Mouse (Mus musculus) mouse trophoblast stem cell (cell line): ENCODE results near the gene Tnk1.

Experiments used
- in situ Hi-C, 2 experiments: fragments of 300-500 bp; cut with MseI, MboI; formaldehyde crosslinking; loops; 2 replicates in 1 of 2; 3 replicates in 1 of 2; pipeline ENCODE4 v1.15.1; 2025

The Tnk1 gene

DNA sequence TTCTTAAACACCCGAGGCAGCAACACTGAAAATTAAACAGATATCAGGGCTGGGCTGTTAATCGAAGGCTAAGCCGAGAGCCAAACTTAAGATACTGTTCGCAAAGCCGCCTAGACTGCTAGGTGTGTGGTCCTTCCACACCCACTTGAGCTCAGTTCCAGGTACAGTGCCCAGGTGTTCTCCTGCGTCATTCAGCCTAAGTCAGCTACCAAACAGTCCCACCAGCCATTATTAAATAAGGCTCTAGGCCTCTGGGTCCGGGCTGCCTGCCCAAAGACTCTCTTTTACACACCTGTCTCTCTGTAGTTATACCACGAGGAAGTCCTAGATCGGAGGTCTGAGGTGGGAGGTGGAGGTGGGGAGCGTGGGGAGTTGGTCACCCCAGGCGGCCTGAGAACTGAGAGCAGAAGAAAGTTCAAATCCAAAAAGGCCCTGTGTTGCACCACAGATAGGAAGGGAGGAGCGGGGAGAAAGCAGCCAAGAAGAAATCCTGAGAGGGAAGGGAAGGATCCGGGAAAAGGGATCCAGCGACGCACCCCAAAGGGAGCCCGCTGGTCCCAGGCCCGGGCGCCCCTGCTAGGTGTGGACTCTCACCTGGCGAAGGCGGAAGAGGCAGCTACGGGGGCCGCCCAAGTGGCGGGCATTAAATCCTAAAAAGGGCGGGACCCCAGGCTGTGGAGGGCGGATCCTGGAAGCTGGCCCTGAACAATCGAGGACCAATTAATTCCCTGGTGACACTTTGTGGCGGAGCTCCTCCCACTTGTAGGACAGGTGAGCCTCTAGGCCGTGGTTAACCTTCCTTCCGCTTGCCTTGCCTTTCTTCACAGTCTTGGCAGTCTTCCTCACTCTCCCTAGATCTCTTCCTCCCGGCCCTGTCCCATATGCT is at the start of gene Tnk1:
Tnk1 (minus strand) TSS at position 618 of the 886 bp plus-strand sequence.
- in situ Hi-C loops: no loop called here

DNA sequence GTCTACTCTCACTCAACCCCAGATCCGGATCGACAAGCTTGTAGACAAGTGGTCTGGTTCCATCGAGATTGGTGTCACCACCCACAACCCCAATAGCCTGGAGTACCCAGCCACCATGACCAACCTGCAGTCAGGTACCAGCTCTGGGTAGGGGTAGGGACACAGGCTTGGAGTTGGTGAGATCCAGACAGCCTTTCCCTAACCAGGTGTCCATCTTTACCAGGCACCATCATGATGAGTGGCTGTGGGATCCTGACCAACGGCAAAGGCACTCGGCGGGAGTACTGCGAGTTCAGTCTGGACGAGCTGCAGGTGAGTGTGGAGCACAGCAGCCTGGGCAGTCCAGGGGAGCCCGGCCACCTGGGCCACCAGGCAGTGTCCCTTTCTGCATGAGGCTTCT is 45.8 kb upstream of the Tnk1 start:
- in situ Hi-C loops: no loop called here

DNA sequence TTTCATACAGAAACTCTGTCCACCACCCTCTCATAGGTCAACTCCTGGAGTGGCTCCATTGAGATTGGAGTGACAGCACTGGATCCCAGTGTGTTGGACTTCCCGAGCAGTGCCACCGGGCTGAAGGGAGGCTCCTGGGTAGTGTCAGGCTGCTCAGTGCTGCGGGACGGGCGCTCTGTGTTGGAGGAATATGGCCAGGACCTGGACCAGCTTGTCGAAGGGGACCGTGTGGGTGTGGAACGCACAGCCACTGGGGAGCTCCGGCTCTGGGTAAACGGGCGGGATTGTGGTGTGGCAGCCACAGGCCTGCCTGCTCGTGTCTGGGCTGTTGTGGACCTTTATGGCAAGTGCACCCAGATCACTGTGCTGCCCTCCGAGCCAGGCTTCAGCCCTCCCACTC is 44.4 kb upstream of the Tnk1 start:
- in situ Hi-C loops: no loop called here

DNA sequence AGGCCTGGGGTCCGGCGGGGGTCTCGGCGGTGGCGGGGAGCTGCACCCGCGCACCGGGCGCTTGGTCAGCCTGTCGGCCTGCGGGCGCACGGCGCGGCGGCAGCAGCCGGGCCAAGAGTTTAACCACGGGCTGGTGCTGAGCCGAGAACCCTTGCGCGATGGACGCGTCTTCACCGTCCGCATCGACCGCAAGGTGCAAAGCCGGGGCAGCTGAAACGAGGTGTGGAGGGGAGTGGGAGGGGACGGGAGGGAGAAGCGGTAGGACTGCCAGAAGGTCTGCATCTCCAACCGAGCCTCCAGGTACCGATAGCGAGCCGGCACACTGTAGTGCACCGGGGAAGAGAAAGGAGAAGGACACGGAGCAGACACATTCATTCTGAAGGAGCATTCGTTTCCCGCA is 43.5 kb upstream of the Tnk1 start:
- in situ Hi-C loops: no loop called here

DNA sequence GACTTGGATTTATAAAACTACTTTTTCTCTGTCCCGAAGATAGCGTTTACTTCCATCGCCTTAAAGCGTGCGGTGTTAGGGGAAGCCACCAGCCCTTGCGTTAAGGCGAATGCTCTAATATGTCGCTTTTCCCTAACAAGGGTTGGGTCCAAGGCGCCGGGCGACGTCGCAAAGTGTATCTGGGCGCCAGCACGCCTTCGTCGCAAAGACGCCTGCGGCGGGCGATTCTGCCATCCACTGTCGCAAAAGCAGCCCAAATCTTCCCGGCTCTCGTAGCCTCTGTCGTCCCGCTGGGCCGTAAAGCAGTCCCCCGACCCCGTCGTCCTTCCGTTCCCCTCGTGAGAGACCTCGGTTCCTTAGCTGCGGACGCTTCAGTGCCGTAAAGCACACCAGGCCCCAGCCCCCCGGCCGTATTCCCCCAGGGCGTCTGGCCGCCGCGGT is 42.9 kb upstream of the Tnk1 start:
- in situ Hi-C loops: no loop called here

DNA sequence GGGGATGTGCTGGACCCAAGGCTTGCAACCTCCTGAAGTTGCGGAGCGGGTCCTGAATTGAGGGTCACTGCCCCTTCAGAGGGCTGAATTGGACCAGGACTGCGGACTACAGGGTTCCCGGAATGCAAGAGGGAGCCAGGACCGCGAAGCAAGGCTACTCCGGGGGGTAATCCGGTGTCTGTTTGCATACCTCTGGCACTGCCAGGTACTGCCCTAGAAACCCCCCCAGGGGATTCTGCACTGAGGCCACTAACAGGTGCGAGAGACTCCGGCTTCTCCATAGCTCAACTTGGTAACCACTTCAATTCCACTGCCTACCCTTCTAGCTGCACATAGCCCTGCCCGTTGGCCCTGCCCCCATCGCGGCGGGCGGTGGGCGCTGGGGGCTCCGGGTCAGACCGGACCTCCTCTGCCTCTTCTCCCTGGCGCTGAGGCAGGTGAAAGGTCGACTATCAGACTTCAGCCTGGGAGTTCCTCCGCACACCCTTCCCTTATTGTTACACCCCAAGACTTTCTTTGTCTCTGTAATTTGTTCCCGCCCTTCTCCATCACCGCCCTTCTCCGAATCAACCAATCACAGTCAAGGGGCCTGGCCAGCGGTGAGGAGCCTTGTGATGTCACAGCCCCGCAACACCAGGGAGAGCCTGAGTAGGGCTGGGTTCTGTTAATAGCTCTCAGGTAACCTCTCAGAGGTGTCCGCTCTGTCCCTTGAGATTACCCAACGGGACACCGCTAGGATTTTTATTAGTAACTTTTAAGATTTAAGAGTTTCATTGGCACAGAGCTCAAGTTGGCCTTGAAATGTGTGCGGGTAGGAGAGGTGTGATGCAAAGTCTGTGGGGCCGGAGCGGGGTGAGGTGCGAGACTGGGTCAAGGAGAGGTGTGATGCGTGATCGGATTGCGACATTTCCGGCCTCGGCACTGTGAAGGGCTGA is 42.2 kb upstream of the Tnk1 start, which contains the start of the genes 2810408A11Rik and Neurl4:
2810408A11Rik (minus strand) TSS at position 517 of the 935 bp plus-strand sequence.
Neurl4 (plus strand) TSS at position 602 of the 935 bp plus-strand sequence.
- in situ Hi-C loops: no loop called here

DNA sequence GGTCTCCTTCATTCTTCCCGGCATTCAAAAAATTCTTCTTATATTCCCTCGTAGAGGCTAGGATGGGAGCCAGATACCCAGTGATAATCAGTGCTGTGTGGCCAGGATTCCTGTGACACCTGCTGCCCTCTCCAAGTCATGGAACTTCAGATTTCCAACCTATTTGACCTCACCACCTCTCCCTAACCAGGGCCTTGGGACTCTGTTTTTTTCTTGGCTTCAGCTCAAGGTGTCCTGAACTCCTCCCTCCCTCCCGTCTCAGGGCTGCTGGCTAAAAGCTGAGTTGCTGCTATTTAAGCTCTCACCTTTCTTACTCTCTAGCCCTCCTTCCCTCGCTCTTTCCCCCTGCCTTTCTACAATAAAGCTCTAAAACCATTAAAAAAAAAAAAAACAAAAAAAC is 41.3 kb upstream of the Tnk1 start:
- in situ Hi-C loops: no loop called here

DNA sequence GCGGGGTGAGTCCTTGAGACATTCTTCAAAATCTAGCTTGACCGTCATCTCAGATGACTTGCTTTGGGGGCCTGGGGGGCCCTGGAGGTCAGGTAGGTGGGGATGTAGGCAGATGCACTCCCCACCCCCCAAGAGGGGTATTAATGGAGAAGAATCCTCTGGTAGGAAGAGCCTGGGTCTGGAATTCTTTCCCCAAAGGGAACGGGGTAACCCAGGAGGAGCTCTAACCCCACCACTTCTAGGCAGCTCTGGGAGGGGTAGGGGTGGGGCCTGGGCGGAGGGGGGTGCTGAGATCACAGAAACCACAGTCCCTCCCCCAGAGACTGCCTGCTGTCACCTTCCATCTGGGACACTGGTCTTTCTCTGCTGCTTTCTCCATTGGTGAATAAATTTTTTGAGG is 36.8 kb upstream of the Tnk1 start, which contains the start of gene Acap1:
Acap1 (minus strand) TSS at position 249 of the 400 bp plus-strand sequence.
- in situ Hi-C loops: no loop called here

DNA sequence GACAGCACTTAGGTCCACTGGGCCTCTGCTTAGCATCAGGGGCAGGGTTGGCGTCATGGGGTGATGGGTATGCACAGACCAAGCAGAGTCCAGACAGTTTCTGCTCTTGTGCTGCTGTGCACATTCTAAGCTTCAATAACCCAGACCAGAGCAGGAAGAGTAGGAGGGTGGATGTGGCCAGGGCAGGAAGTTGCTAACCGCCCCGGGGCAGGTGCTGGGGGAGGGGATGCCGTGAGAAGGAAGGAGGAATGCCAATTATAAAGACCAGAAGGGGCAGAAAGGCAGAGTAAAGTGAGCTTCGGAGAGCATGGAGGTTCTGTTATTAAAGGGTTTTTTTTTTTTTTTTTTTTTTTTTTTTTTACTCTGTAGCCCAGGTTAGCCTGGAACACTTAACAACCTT is 36.1 kb upstream of the Tnk1 start:
- in situ Hi-C loops: no loop called here

DNA sequence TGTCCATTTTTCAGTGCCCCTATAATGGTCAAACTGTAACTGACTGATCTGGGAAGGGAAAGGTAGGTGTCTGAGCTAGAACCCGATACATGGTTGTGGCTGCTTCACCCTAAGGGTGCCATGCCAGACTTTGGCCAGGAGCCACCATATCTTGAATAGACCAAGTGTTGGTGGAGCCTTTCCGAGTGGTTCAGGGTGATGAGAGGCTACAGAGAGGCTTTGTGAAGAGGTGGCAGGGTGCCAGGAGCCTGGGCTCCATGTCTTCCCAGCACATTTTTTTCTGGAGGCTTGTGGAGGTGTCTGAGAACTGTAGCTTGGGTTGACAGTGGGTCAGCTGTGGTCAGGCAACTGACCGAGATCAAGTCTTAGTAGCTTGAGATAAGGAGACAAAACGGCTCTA is 33.0 kb upstream of the Tnk1 start:
- in situ Hi-C loops: no loop called here

DNA sequence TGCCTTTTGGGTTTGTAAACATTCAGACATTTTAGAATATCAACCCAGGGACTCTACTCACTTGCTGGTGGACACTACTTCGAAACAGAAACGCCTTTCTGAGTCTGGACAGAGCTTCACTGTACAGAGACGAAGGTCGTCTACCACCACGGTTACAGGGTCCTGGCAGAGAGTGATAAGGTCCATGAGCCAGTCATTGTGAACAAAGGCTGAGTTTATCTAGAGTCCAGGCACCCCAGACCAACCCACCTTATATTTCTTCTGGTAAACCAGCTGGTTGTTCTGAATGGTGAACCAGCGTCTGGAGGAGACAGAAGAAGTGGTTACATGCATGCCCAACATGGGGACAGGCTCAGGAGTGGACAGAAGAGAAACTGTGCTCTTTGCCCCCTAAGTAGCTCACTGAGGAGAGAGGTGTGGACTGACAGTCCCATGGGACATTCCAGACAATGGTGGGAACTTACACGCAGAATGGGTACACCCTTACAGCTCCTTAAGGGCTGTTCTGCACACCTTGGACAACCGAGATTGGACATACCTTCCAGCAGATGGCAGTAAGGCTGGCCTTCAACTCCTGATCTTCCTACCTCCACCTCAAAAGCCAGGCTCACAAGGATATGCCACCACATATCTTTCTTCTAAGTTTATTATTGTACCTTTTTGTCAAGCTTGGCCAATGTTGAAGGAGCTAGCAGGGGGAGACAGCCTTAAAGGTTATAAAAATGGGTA is 28.5 kb upstream of the Tnk1 start:
- in situ Hi-C loops: no loop called here

DNA sequence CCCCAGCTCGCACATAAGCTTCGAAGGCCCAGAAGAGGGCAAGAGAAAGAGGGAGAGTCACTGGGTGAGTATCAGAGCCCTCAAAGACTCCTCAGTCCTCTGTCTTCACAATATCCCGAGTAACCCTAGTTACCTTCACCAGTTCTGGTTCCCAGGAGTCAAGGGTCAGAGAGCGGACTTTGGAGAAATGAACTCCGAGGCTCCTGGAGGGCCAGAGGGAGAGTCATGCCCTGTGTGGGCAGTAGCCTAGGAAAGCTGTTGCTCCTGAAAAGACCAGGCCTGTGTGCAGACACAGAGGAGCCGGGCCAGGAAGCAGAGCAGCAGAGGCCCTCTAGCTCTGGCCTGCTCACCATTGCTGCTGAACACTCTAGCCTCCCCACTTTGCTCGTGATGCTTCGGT is 26.1 kb upstream of the Tnk1 start:
- in situ Hi-C loops: no loop called here

DNA sequence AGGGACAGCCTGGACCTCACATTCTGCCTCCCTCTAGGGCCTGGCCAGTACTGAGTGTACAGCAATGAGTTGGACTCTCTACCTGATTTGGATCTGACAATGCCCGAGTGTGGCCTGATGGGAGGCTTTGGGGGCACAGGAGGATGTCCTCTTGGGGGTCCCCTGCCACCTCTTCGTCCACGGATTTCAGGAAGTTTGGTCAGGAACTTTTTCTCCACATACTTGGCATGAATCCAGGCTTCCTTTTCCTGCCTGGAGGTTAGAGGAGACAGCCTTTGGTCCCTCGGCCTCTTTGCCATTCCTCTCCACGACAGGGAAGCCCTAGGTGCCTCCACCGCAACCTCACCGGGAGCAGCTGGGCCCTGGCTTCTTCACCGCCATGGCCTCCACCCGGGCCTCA is 25.7 kb upstream of the Tnk1 start:
- in situ Hi-C loops: no loop called here

DNA sequence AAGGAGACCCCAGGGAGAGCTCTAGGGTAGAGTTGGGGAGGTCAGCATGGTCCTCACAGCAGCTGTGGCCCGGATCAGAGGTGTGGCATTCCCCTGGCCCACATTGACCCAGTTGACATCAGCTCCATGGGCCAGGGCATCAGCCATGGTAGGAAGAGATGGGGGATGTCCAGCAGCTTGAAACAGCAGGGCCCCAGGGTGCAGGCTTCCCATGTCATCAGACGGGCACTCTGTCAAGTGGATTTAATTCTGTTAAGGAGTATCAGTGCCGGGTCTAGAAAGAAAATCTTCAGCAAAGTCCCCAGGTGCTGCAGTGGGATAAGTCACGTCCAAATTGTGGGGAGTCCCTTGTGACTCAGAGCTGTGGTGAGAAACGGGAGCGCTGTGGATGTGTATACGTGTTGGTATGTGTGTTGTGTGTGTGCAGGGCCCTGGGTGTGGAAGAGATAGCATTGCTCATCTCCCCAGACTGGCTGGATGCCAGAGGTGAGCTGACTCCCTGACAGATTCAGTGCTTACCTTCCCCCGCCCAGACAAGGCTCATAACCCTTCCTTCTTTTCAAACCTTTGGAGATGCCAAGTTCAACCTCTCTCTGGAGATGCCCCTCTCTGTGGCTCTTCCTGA is 25.1 kb upstream of the Tnk1 start:
- in situ Hi-C loops: no loop called here

DNA sequence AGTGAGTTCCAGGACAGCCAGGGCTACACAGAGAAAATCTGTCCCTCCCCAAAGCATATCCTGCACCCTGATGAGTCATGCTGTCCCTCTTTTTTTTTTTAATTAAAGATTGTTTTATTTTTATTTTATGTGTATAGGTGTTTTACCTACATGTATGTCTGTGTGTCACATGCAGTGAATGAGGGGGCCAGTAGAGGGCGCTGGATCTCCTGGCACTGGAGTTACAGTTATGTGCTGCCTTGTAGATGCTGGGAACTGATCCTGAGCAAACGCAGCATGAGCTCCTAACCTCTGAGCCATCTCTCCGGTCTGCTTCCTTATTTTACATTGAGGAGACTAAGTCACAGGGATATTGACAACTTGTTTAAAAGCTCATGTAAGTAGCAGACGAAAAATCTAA is 24.5 kb upstream of the Tnk1 start:
- in situ Hi-C loops: no loop called here

DNA sequence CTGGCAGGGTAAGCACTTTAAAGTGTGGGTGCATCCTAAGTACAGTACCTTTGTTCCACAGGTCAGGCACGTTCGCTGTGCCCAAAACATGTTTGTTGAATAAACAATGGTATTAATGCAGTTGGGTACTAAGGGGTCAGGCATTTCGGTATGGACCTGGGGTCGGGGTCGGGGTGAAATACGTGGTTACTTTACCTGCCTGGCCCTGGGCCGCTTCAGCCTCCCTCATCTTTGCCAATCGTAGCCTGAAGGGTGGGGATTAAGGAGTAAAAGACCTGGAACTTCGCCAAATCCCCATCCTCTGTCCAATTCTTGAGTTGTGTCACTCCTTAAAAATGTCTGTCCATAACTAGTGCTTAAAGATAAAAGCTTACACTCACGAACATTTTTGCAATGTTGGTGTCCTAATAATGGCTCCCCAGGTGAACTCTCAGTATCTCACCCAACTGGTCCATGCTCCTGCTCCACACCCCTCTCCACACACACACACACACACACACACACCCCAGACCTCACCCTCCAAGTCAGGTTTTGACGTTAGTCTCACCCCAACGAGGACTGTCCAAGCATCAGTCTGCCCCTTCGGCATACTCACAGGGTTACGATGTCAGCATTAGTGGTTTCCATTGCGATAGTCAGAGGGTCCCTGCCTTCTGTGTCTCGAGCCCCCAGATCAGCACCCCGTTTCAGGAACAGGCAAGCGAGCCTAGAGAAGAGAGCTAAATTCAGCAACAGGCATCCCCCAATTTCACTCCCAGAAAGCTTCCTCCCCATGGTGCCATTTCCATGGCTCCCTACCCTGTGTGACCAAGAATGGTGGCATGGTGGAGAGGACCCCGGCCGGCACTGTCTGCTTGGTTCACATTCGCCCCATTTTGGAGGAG is 23.5 kb upstream of the Tnk1 start:
- in situ Hi-C loops: no loop called here

DNA sequence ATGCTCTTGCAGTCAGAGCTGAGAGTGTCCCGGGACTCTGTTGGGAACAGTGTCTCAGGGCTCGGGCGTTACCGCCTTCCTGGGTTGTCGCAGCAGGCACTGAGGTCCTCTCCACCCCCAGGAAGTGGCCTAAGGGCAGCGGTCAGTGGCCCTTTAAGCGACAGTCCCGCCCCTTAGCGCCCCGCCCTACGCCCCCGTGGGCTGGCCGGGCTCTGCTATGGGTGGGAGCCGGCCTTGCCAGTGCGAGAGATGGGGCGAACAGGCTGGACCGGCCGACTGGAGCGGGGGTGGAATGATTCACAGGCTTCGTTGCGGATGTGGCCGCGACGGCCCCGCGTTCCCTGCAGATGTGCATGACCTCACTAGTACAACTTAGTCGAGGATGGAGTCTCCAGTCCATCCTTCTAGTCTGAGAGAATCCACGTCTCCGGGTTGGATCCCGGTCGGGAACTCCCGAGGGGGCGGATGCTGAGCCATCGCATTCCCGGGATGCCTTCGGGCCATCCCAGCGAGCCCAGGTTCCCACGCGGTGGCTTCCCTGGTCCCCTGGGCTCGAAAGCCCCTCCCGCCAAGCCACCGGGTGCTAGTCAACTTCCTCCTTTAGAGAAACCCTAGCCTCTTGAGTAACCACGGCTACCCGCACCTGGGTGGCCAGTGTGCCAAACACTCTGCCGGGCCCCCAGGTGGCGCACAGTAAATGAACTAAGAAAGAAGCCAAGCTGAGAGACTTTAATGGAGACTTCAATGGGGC is 22.5 kb upstream of the Tnk1 start, which contains the start of gene Kctd11:
Kctd11 (minus strand) TSS at position 554 of the 751 bp plus-strand sequence.
- in situ Hi-C loops: no loop called here

DNA sequence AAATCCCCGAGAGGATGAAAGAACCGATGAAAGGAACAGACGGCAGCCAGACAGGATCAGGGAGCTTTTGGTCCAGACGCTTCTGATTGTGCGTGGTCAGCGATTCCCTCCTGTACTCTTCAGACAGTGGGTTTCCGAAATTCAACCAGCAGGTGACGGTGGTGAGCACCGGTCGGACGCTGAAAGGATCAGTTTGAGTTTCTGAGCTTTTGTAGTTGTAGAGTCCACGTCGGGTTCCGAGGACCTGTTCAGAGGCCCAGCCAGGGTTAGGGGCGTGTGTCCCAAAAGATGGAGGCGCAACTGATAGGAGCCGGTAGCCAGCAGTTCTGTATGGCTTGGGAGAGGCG is 21.9 kb upstream of the Tnk1 start:
- in situ Hi-C loops: no loop called here

DNA sequence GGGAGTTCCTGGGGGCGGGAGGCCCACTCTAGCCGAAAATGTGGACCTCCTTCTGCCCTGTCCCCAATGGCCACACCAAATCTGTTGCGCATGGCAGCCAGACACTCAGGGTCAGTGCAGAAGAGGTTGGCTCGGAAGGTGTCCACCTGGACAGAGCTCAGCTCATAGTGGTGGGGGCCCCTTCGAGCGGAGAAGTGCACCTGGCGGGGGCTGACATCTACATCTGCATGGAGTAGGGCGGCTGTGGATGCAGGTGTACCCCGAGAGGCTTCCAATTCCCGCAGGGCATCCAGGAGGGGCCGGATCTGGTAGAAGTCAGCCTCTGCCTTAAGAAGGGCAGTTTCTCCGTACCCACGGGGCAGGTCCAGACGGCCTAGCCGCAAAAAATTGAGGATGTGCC is 21.2 kb upstream of the Tnk1 start:
- in situ Hi-C loops: loop anchor here (5.0 kb wide), 1 partner anchor 72 kb away; the partner anchor contains the start of gene Tmem102 (in 2 of the 2)
